Mouse (Mus musculus) erythroblast, embryonic 14.5 days (primary cell): ENCODE results near the gene H2-M10.2.

Experiments used
- GATA1 ChIP-seq: IDR thresholded peaks from 2 replicates; pipeline ENCODE4 v1.6.1; 2012; ENCODE audit warnings: low read length, inconsistent platforms, mixed read lengths
- TAL1 ChIP-seq: IDR thresholded peaks from 3 replicates; pipeline ENCODE4 v1.6.1; 2012; ENCODE audit warnings: low read length, inconsistent platforms, mixed read lengths

DNA sequence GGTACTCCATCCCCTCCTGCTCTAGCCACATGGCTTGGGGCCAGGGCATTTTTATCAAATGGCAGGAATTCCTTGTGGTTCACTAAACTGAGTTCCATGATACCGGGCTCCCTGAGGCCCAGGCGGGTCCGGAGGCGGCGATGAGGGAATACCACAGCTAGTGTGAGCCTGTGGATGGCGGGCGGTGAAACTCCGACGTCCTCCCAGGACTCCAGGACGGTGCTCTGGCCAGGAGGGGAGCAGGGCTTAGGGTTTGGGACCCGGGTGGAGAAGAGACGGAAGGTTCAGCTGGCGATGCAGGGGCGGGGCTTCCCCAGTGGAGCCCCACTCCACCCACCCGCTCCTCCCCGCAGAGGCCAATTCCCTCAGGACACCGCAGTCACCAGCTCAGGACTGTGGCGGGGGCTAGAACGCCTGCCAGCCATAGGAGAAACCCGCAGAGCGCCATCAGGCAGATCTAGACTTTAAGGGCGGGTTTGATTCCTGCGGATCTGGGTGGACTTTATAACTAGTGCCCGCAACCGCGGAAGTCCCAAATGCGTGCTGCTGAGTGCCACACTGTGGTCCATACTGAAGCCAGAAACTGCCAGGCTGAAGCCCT, 48.9 kb downstream of the H2-M10.2 start:
- TF ChIP-seq GATA1 (no peak), TAL1 (no peak)
